Mouse (Mus musculus) ES-E14 (cell line): Measurements from ENCODE around the gene Olfr1447.

ENCODE experiments used
- CHD2 ChIP-seq: IDR thresholded peaks from 2 replicates; pipeline ENCODE4 v1.6.1; 2014; ENCODE audit warnings: mild to moderate bottlenecking, low read depth, low read length, inconsistent platforms
- MAFK ChIP-seq: IDR thresholded peaks from 2 replicates; pipeline ENCODE4 v1.6.1; 2014; ENCODE audit warnings: mild to moderate bottlenecking, low read depth, low read length, inconsistent platforms; ENCODE audit not compliant: insufficient read depth
- ZNF384 ChIP-seq: IDR thresholded peaks from 2 replicates; pipeline ENCODE4 v1.6.1; 2012; ENCODE audit warnings: low read depth, low read length, inconsistent platforms

DNA sequence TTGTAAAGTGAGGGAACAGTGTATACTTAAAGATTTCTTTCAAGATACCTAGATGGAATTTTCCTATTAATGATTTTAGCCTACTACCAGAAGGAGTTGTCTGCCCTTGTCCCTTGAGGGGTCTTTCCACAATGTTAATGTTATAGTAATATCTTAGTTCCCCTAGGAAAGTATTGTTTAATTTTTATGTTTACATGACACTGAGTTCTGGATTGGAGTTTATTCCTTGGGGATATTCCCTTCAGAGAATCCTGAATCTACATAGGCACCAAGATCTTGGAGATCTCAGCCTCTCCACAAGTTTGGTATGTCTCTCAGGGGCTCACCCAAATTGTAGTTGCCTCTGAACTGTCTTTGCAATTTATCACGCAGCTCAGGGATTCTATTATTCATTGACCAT is 46.6 kb downstream of the Olfr1447 start, which contains the start of gene Olfr1444:
- no peak for TF ChIP-seq ZNF384
- no peak for TF ChIP-seq CHD2
- TF ChIP-seq MAFK = no peak
